Mouse (Mus musculus): ENCODE measurements around the gene Mapk9. TPM values are rescaled to one million over a fixed set of nuclear protein-coding genes. Genes with fewer than 3 reads are reported as not detected.

Mapk9 gene
- 8.7 TPM for polyA plus RNA-seq (2015; fragmentation: Illumina TruSeq; extraction: RNeasy Lipid Tissue Mini Kit (QIAGEN cat#74804); ENCODE audit: insufficient read depth, low read depth, low replicate concordance)

GRCm38 (mm10) chr11:49846401-49847070 lies at the start of gene Mapk9:
Gene Mapk9, plus strand, starts transcription at chr11:49846751.

GRCm38 (mm10) chr11:49901659-49902458 lies 55.3 kb downstream of the Mapk9 start, which contains the start of gene Rasgef1c:
Gene Rasgef1c, plus strand, starts transcription at chr11:49901835.

Other genes with a start within 250 kb of the Mapk9 start
- gene Flt4, start 237.5 kb upstream of the Mapk9 start, polyA plus RNA-seq (2015; fragmentation: Illumina TruSeq; extraction: RNeasy Lipid Tissue Mini Kit (QIAGEN cat#74804); ENCODE audit: insufficient read depth, low read depth, low replicate concordance) = 5.3 TPM
- gene Scgb3a1, start 183.1 kb upstream of the Mapk9 start, polyA plus RNA-seq (2015; fragmentation: Illumina TruSeq; extraction: RNeasy Lipid Tissue Mini Kit (QIAGEN cat#74804); ENCODE audit: insufficient read depth, low read depth, low replicate concordance) = not detected
- 10.2 TPM for gene Cnot6, start 134.0 kb upstream of the Mapk9 start, polyA plus RNA-seq (2015; fragmentation: Illumina TruSeq; extraction: RNeasy Lipid Tissue Mini Kit (QIAGEN cat#74804); ENCODE audit: insufficient read depth, low read depth, low replicate concordance)
- 8.8 TPM for gene Gfpt2, start 52.6 kb upstream of the Mapk9 start, polyA plus RNA-seq (2015; fragmentation: Illumina TruSeq; extraction: RNeasy Lipid Tissue Mini Kit (QIAGEN cat#74804); ENCODE audit: insufficient read depth, low read depth, low replicate concordance)
- 0.54 TPM for gene Rasgef1c, start 55.1 kb downstream of the Mapk9 start, polyA plus RNA-seq (2015; fragmentation: Illumina TruSeq; extraction: RNeasy Lipid Tissue Mini Kit (QIAGEN cat#74804); ENCODE audit: insufficient read depth, low read depth, low replicate concordance)
- 32.8 TPM for gene Rnf130, start 178.6 kb downstream of the Mapk9 start, polyA plus RNA-seq (2015; fragmentation: Illumina TruSeq; extraction: RNeasy Lipid Tissue Mini Kit (QIAGEN cat#74804); ENCODE audit: insufficient read depth, low read depth, low replicate concordance)